Mouse (Mus musculus): Measurements from ENCODE around the gene Ctso.

Ctso gene

DNA sequence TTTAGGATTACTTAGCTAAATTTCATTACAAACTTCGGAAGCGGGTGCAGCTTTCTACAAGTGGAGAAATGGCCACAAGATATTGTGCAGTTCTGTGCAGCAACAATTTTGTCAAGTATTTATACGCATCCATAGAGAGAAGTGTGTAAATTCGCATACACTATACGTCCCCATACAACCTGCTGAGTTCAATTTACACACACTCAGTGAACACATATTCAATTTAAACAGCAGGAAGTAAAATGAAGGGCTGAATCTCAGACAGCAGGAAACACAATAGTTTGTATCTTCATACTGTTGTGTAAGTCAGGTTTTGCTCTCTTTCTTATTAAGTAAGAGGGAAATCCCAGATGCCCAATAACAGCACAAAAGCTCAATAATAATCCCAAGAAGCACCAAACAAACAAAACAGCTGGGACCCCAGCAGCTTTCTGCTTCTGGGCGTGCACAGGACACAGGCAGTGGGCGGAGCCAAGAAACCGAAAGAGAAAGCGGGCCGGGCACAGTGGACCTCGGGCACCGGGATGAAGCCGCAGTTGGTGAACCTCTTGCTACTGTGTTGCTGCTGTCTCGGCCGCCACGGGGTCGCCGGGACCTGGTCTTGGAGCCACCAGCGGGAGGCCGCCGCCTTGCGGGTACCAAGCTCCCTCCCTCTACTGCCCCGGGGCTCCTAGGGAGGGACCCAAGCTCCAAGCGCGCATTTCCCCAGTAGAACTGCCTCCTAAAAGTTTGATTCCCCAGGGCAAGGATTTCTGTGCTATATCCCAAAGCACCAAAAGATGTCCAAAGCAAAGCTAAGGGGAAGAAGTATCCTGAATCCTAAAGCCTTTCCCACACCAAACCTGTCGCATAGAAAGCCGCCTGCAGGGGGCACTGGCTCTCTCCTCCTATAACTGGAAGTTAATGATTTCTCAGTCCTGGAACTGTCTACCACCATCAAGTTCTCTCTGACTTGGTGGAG, at the start of gene Ctso:
Gene Ctso, plus strand, starts transcription at position 461 of the 961 bp plus-strand sequence.
- DNase-seq (ENCODE audit: extremely low read depth, low read depth, low spot score): no peak

DNA sequence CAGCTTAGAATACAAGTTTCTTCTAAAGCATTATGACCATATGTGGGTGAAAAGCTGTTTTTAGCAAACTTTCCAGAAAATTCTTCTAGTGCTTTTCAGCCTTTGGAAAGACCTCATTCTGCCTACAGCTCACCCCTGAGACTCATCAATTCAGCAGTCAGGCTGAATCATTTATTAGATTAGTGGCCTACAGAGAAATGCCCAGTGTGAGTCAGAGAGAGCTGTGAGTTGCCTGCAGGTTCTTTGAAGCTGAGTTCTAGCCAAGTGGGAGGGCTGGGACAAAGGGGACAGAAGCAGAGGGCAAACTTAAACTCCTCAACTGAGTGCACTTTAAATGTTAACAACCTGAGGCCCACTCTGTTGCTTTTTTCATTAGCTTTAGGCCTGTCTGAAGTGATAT, 48.5 kb upstream of the Ctso start:
- DNase-seq (ENCODE audit: extremely low read depth, low read depth, low spot score): no peak

DNA sequence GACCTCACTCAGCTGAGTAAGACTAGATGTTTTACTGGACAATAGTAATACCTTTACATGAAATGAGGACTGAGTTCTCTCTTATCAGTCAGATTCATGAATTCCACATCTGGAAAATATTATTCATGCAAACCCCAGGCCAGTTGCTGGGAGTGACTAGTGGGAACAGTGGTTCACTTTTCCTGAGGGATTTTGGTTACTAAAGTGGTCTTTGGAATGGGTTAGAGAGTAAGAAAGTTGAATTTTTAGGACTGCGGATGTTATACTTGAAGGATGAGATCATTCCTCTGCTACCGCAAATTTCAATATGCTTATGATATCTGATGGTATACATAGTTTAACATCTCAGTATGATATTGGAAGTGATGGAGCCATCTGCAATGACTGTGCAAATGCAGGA, 46.8 kb upstream of the Ctso start:
- no peak for DNase-seq (ENCODE audit: extremely low read depth, low read depth, low spot score)

- DNase-seq (ENCODE audit: extremely low read depth, low read depth, low spot score): no peak
These were observed 43.3 kb upstream of the Ctso start for GRCm38 (mm10) chr3:81889137-81889536.

DNA sequence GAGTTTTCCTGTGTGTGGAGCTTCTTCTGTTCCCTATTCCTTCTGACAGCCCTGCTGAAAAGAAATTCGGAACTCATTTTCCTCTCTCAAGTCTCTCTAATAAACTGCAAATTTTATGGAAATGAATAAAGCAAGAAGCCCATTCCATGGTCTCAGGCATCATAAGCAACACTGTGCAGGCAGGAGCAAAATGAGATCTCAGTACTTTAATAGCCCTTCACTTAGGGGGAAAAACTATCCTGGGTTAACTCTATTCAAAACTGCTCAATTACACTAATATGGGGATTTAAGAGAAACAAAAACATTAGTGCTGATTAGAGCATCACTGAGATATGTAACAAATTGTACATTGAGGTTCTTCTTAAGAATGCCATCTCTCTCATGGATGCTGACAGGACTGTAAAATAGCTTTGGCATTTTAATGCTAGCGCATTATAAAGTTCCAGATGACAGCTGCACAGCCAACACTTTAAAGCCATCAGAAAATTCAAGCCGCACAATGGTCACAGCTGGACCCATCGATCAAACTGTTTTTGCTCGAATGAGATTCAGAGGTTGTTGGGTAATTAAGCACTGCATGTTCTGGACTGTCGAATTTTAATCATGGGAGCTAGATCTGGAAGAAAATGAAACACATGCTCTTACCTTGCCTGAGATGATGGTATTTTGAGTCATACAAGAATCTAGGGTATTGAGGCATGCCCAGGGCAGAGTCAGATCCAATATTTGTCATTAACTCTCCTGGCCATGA, 21.9 kb upstream of the Ctso start:
- DNase-seq (ENCODE audit: extremely low read depth, low read depth, low spot score): no peak

DNA sequence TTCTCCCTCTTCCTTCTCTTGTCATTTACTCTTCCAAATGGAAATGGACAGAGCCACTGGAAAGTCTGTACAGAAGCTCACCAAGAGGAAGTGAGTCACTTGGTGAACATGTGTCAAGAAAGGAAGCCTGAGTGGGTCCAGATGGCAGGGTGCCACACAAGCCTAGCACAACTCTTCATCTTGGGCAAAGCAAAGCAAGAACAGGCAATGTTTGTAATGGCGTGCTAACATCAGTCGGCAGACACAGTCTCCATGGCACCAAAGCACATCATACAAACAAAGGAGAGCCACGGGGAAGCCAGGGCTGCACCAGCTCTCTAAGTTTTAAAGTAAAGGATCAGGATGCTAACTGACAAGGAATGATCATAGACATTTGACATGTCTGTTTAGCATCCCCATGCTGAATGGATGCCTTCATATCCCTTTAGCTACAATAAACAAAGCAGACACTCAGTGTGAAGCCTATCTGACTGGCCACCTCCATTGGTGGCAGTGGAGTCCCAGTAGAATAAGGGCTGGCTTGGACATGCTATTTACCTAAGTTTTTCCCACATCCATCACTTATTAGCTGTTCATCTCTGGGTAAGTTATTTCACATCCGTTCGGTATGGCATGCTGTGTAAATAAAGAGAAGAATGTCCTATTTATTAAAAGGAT, 16.2 kb upstream of the Ctso start:
- no peak for DNase-seq (ENCODE audit: extremely low read depth, low read depth, low spot score)

- DNase-seq (ENCODE audit: extremely low read depth, low read depth, low spot score): no peak
These were observed 15.0 kb upstream of the Ctso start for GRCm38 (mm10) chr3:81917354-81917935.

DNA sequence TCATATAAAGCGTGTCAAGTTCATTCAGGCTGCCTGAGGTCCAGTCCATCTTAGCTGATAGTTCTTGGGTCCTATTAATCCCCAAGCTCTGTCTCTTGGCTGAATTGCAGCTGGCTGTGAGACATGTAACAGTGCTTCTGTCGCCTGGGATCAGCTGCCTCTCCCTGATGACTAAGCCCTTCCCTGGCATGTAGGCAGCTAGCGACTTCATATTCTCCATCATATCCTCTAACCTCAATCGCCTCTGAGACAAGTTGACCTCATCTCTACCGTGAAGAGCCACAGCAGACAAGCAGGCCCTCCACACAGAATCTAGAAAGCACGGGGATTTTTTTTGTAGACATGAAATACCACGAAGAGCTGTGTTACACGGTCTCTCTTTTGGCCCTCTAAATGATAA, 14.2 kb upstream of the Ctso start:
- no peak for DNase-seq (ENCODE audit: extremely low read depth, low read depth, low spot score)

GRCm38 (mm10) chr3:81919681-81920080, 12.7 kb upstream of the Ctso start:
- no peak for DNase-seq (ENCODE audit: extremely low read depth, low read depth, low spot score)

- DNase-seq (ENCODE audit: extremely low read depth, low read depth, low spot score): no peak
These were observed 9.5 kb upstream of the Ctso start for GRCm38 (mm10) chr3:81922910-81923309.

DNA sequence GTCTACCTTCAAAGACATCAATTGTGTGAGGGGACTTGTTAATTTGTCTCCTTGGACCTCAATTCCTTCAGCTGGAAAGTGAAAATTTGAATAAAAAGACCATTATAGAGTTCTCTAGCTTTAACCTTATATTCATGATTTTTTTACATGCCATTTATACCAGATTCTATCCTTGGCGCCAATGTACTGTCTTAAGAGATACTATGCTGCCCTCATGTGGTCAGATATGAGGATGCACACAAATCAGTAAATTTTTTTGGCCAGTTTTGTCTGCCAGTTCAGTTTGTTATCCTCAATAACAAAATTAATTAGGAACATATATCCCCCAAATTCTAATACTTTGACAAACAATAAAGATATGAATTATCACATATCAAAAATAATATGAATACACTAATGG, 7.5 kb upstream of the Ctso start:
- no peak for DNase-seq (ENCODE audit: extremely low read depth, low read depth, low spot score)

- DNase-seq (ENCODE audit: extremely low read depth, low read depth, low spot score): no peak
These were observed 6.5 kb upstream of the Ctso start for GRCm38 (mm10) chr3:81925856-81926255.

DNA sequence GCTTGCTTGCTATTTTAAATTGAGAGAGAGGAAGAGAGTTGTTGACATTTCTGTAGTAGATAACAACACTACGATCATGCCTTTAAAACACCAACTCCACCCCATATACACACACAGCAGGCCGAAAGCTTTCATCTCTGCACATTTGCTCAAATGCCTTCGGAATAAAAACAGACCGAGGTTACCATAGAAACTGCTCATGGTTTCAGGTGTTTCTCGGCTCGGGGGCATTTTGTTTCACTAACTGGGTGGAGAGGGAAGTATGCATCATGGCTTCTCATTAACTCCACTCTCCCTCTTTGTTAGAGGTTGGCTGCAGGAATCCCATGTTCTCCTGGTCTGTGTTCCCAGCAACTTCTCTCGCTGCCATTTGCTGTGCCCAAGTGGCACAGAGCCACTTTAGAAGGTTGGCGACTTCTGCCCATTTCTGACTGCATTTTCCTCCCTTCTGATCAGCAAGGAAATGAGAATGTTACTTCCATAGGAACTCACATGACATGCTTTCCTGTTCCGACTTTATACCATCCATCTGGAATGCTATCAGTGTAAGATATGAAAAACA, 5.6 kb upstream of the Ctso start:
- DNase-seq (ENCODE audit: extremely low read depth, low read depth, low spot score): no peak

- no peak for DNase-seq (ENCODE audit: extremely low read depth, low read depth, low spot score)
These were observed 3.3 kb upstream of the Ctso start for GRCm38 (mm10) chr3:81929073-81929472.

GRCm38 (mm10) chr3:81931695-81932094, 706 bp upstream of the Ctso start:
- no peak for DNase-seq (ENCODE audit: extremely low read depth, low read depth, low spot score)

DNA sequence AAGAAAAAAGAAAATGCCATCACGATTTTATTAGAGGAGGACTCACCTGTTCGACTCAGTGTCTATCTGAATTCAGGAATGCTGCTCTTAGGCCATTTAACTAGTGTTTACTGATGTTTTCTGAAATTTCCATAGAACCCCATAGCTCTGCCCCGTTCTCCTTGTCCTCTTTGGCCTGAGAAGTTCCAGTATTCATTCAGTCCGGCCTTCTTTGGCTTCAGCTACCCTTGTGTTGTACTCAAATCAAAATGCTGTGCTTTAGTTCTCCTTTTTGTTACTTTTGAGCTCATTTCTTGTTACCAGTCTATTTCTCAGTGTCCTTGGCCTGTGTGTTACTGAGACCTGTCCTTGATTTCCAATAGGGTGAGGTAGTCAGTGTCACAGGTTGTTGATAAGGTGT, 947 bp downstream of the Ctso start:
- DNase-seq (ENCODE audit: extremely low read depth, low read depth, low spot score): no peak

DNA sequence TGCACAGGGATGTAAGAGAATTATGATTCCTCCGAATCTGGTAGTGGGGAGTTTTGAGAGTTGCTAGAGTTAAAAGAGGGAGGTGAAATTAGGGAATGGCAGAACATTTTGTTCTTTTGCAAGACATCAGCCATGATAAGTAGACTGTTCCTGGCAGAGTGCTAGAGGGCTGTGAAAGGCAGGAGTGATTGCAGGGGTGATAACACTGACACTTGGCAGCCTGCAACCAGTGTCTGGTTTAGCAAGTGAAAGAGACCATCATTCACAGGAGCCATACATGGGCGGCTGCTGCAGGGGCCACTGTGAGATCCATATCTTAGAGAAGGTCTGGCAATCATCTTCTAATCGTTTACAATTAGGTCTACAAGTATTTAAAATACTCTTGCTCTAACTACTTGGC, 6.5 kb downstream of the Ctso start:
- peak; percentile 72 for DNase-seq (ENCODE audit: extremely low read depth, low read depth, low spot score)

- no peak for DNase-seq (ENCODE audit: extremely low read depth, low read depth, low spot score)
These were observed 9.9 kb downstream of the Ctso start for GRCm38 (mm10) chr3:81942341-81942740.

- DNase-seq (ENCODE audit: extremely low read depth, low read depth, low spot score): no peak
These were observed 10.7 kb downstream of the Ctso start for GRCm38 (mm10) chr3:81943097-81943496.

DNA sequence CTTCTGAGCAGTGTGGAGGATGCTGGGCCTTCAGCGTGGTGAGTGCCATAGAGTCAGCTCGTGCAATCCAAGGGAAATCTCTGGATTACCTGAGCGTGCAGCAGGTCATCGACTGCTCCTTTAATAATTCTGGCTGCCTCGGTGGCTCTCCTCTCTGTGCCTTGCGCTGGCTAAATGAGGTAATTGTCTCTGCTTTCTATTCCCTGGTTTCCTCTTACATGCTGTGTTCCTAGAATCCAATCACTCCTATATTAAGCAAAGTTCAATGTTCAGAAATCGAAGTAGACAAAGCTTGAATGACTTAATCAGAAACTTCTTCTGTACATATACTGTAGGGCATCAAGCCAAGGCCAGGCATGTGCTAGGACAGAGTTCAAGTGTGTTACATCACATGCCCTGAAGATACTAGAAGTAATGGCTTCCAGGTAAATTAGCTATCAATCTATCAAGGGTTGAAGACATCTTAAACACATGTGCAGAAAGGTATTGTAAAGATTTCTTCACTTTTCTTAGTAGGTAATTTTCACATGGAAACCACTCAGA, 12.5 kb downstream of the Ctso start:
- no peak for DNase-seq (ENCODE audit: extremely low read depth, low read depth, low spot score)

DNA sequence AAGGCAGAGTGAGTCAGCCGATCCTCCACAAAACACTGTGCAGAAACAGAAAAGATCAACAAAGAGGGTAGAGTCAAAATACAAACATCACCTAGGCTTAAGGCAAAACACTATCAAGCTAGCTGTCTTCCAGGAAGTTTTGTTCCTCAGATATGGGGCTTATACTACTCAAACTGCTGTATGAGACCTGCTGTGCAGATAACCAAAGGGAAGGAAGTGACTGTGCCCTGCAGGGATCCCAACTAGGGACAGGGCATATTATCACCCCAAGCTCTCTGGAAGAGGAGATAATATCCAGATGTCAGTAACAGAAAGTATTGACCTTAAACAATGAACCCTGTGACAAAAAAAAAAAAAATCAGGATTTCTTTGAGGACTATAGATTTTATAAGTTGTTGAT, 16.6 kb downstream of the Ctso start:
- no peak for DNase-seq (ENCODE audit: extremely low read depth, low read depth, low spot score)

Measured in fat pad, adult 2 months (tissue).